Mouse (Mus musculus) neural tube, embryonic 13.5 days (tissue): ENCODE results near the gene Serpina3i. TPM values are rescaled to one million over a fixed set of nuclear protein-coding genes. Genes with fewer than 3 reads are reported as not detected.

Experiments used
- ATAC-seq: fragments of 200-750 bp; cut with Nextera tagmentation; 2 replicates; pipeline ENCODE4 v1.8.0; 2017; ENCODE audit warnings: low read depth, mild to moderate bottlenecking, moderate TSS enrichment, moderate library complexity
- H3K27ac ChIP-seq: fragments of 300-500 bp; sonication (generic); replicated peaks from 2 replicates; pipeline ENCODE4 v1.5.1; 2015; ENCODE audit warnings: moderate library complexity, mild to moderate bottlenecking, inconsistent platforms
- H3K27me3 ChIP-seq: fragments of 300-500 bp; sonication (generic); 2 replicates; pipeline ENCODE4 v1.6.1; 2015; ENCODE audit warnings: mild to moderate bottlenecking, inconsistent platforms
- H3K36me3 ChIP-seq: fragments of 300-500 bp; sonication (generic); 2 replicates; pipeline ENCODE4 v1.6.1; 2015; ENCODE audit warnings: mild to moderate bottlenecking, inconsistent platforms
- H3K4me1 ChIP-seq: fragments of 300-500 bp; sonication (generic); replicated peaks from 2 replicates; pipeline ENCODE4 v1.6.1; 2015; ENCODE audit warnings: inconsistent platforms
- H3K4me2 ChIP-seq: fragments of 300-500 bp; sonication (generic); 2 replicates; pipeline ENCODE4 v1.6.1; 2015; ENCODE audit warnings: inconsistent platforms, mild to moderate bottlenecking, moderate library complexity
- H3K4me3 ChIP-seq: fragments of 300-500 bp; sonication (generic); 2 replicates; pipeline ENCODE4 v1.5.1; 2015; ENCODE audit warnings: mild to moderate bottlenecking, inconsistent platforms
- H3K9ac ChIP-seq: fragments of 300-500 bp; sonication (generic); 2 replicates; pipeline ENCODE4 v1.6.1; 2015; ENCODE audit warnings: moderate library complexity, mild to moderate bottlenecking, inconsistent platforms
- H3K9me3 ChIP-seq: fragments of 300-500 bp; sonication (generic); 2 replicates; pipeline ENCODE4 v1.6.1; 2016; ENCODE audit warnings: inconsistent platforms
- WGBS: fragments of 180-500 bp; shearing (Covaris S2); methylation state at CpG from one replicate; pipeline ENCODE4 v1.1.7; 2015; 5-methylcytosine and 5-hydroxymethylcytosine counted together
- polyA plus RNA-seq: library from polyadenylated mRNA; unstranded; fragments of >200 nt; fragmentation: Nextera tagmentation; extraction: Ambion mirVana; gene quantifications from 2 replicates; pipeline ENCODE4 v1.2.1, GENCODE M21; 2015

The Serpina3i gene
- polyA plus RNA-seq, 1 experiment from 2014 or later: not detected

DNA sequence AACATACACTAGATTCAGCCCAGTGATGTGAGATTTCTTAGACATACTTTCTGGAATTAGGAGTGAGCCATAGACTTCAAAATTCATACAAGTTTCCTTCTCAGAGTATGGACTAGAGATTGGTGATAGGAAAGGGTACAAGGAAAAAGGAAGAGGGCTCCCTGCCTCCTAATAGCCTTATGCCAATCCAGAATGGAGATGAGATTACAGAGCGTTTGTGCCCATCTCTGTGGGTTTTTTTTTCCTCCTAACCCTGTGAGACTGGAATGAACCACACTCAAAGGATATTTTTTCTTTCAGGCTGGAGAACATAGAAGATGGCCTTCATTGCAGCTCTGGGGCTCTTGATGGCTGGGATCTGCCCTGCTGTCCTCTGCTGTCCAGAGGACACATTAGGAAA is 51.3 kb downstream of the Serpina3i start, which contains the start of gene Serpina3j:
Gene Serpina3j, plus strand, starts transcription at position 301 of the 400 bp plus-strand sequence.
- no peaks in the 10 kb centered on the region for H3K36me3 ChIP-seq
- WGBS: 89% methylated on average over 1 of the region's 1 CpGs
- no peak within 1 kb of the TSS for H3K27ac ChIP-seq
- no peaks in the 10 kb centered on the region for H3K4me1 ChIP-seq
- no peak for ATAC-seq
- H3K9me3 ChIP-seq: 0 out of 2 replicates have a peak, but pooled peaks cover 3% of the 10 kb centered on the region
- H3K27me3 ChIP-seq: no peaks in the 10 kb centered on the region
- no peak within 1 kb of the TSS for H3K9ac ChIP-seq
- no peak within 1 kb of the TSS for H3K4me2 ChIP-seq
- no peak within 1 kb of the TSS for H3K4me3 ChIP-seq

Other genes with a start within 250 kb of the Serpina3i start
- gene Serpina9, start 249.4 kb upstream of the Serpina3i start, polyA plus RNA-seq: not detected in 2 replicates
- 0.08 TPM in 1 of 2 replicates, not detected in the other for gene Serpina12, start 218.7 kb upstream of the Serpina3i start, polyA plus RNA-seq
- gene Serpina5, start 162.0 kb upstream of the Serpina3i start, polyA plus RNA-seq: not detected in 2 replicates
- gene Serpina3a, start 150.4 kb upstream of the Serpina3i start, polyA plus RNA-seq: not detected in 2 replicates
- gene Serpina3b, start 135.1 kb upstream of the Serpina3i start, polyA plus RNA-seq: not detected in 2 replicates
- not detected in 2 replicates for gene Serpina3c, start 109.3 kb upstream of the Serpina3i start, polyA plus RNA-seq
- not detected in 2 replicates for gene Serpina3f, start 48.6 kb upstream of the Serpina3i start, polyA plus RNA-seq
- 5.2 and 6.5 TPM in 2 replicates for gene Serpina3g, start 26.9 kb upstream of the Serpina3i start, polyA plus RNA-seq
- not detected in 2 replicates for gene Serpina3j, start 51.4 kb downstream of the Serpina3i start, polyA plus RNA-seq
- gene Serpina3k, start 75.4 kb downstream of the Serpina3i start, polyA plus RNA-seq: not detected in 2 replicates
- not detected in 2 replicates for gene Serpina3m, start 75.4 kb downstream of the Serpina3i start, polyA plus RNA-seq
- gene Serpina3n, start 143.6 kb downstream of the Serpina3i start, polyA plus RNA-seq: 0.70 and 1.9 TPM in 2 replicates
- gene Gsc, start 210.2 kb downstream of the Serpina3i start, polyA plus RNA-seq: not detected in 2 replicates